Mouse (Mus musculus) megakaryocyte, embryonic 14.5 days (primary cell): ENCODE measurements around the gene Ptges3l. TPM values are rescaled to one million over a fixed set of nuclear protein-coding genes. Genes with fewer than 3 reads are reported as not detected.
"Not testable (repeated sequence)": the region's sequence is repeated elsewhere in the genome, so short reads cannot be mapped to it uniquely, and the experiment has no call there.

Source experiments
- H3K27me3 ChIP-seq: replicated peaks from 2 replicates; pipeline ENCODE3; 2012; ENCODE audit warnings: inconsistent platforms
- H3K36me3 ChIP-seq: replicated peaks from 2 replicates; pipeline ENCODE3; 2012; ENCODE audit warnings: low read length, inconsistent platforms, mixed read lengths
- H3K4me1 ChIP-seq: 2 replicates; pipeline ENCODE4 v1.6.1; 2012; ENCODE audit warnings: inconsistent platforms
- H3K4me3 ChIP-seq: replicated peaks from 2 replicates; pipeline ENCODE3; 2012; ENCODE audit warnings: moderate library complexity, mild to moderate bottlenecking, inconsistent platforms
- H3K9me3 ChIP-seq: 2 replicates; pipeline ENCODE4 v1.6.1; 2012; ENCODE audit warnings: inconsistent platforms
- FLI1 ChIP-seq: IDR thresholded peaks from 2 replicates; pipeline ENCODE4 v1.6.1; 2012; ENCODE audit warnings: low read length, inconsistent platforms, mixed read lengths
- GATA1 ChIP-seq: IDR thresholded peaks from 3 replicates; pipeline ENCODE4 v1.6.1; 2012; ENCODE audit warnings: mixed read lengths, low read length, inconsistent platforms, borderline replicate concordance
- polyA plus RNA-seq: library from polyadenylated mRNA; stranded (reverse); fragments of >175 nt; gene quantifications from 2 replicates; pipeline ENCODE4 v1.2.3, GENCODE M21; 2012; ENCODE audit warnings: low replicate concordance; ENCODE audit not compliant: insufficient read depth

Gene Ptges3l
- polyA plus RNA-seq, 1 experiment = 2.8 TPM

DNA sequence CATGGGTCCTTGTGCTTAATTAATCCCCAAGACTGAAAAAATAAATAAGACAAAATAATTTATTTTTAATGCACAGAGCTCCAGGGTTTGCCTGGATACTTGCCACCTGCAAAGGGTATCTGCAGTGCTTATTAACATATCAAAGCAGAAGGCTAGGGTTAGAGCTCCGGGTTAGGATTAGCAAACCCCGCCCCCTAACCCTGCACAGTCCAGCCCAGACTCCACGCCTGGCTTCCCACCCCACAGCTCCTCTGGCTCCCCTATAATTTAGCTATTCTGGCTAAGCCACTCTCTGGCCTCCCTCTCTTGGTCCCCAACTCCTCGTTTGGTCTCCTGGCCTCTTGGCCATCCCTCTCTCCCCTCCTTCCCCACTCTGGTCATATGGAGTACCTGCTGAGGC is 43.3 kb downstream of the Ptges3l start:
- no peak for TF ChIP-seq FLI1
- no peak for TF ChIP-seq GATA1
- H3K4me1 ChIP-seq = no peaks in the 10 kb centered on the region; the same call in 1 of the 2 replicates
- peaks cover 33% of the 10 kb centered on the region for H3K27me3 ChIP-seq

DNA sequence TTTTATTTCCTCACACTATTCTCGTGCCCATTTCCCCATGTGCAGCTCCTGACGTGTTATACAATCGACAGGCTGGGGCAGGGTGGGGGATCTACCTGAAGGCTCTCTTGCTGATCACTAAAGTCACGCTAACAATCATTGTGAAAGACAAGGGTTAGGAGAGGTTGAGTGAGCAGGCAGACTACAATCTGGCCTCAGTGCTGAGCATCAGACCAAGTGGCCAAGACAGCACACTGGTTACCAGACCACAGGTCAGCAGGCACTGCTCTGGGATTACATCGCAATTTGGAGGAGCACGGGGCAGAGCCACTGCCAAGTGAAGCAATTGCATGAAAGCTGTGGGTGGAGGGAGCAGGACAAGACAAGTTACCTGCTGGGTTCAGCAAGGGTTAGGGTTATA is 46.2 kb downstream of the Ptges3l start:
- TF ChIP-seq GATA1 (no peak), FLI1 (no peak)
- H3K9me3 ChIP-seq = no peaks in the 10 kb centered on the region
- H3K27me3 ChIP-seq = peaks cover 49% of the 10 kb centered on the region
- no peaks in the 10 kb centered on the region for H3K4me1 ChIP-seq
- H3K4me3 ChIP-seq = no peak overlapping the region
- H3K36me3 ChIP-seq = no peaks in the 10 kb centered on the region

More for the DNA sequence above, 43.3 kb downstream of the Ptges3l start:
- H3K9me3 ChIP-seq = no peaks in the 10 kb centered on the region
- no peak overlapping the region for H3K4me3 ChIP-seq
- no peaks in the 10 kb centered on the region for H3K36me3 ChIP-seq

DNA sequence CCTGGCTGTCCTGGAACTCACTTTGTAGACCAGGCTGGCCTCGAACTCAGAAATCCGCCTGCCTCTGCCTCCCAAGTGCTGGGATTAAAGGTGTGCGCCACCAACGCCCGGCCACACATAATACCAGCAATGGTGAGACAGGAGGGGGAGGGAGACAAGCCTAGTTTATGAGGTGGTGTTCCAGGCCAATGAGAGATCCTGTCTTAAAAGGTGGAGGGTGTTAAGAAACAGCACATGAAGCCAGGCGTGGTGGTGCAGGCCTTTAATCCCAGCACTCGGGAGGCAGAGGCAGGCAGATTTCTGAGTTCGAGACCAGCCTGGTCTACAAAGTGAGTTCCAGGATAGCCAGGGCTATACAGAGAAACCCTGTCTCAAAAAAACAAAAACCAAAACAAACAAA is 46.9 kb downstream of the Ptges3l start:
- H3K4me3 ChIP-seq, H3K4me1 ChIP-seq, H3K36me3 ChIP-seq, H3K9me3 ChIP-seq: not testable (repeated sequence)
- H3K27me3 ChIP-seq = peaks cover 50% of the 10 kb centered on the region

DNA sequence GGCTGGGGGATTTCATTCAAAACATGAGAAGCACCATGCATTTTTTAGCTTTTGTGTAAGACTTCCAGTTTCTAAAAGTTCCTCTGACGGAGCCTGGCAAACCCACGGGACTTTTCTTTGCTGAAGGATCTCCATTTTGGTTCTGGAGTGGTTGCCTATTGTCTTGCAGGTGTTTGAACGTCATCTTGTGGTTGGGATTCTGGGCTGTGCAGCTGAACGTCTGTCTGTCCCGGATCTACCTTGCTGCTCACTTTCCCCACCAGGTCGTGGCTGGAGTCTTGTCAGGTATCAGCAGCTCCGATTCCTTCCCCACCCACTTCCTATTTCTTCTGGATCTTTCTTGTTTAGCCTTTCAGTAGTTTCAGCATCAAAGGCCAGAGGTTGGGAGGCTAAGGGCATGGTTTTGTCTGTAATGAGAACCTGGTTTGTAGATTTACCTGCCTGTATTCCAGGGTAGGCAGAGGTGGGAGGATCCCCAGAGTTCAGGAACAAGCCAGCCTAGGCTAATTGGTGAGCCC is 50.7 kb downstream of the Ptges3l start:
- H3K27me3 ChIP-seq = peaks cover 59% of the 10 kb centered on the region
- H3K4me3 ChIP-seq = no peak overlapping the region
- peaks cover 3% of the 10 kb centered on the region; the same call in 1 of the 2 replicates for H3K4me1 ChIP-seq
- no peaks in the 10 kb centered on the region for H3K9me3 ChIP-seq
- no peaks in the 10 kb centered on the region for H3K36me3 ChIP-seq
- TF ChIP-seq FLI1 (no peak), GATA1 (no peak)

DNA sequence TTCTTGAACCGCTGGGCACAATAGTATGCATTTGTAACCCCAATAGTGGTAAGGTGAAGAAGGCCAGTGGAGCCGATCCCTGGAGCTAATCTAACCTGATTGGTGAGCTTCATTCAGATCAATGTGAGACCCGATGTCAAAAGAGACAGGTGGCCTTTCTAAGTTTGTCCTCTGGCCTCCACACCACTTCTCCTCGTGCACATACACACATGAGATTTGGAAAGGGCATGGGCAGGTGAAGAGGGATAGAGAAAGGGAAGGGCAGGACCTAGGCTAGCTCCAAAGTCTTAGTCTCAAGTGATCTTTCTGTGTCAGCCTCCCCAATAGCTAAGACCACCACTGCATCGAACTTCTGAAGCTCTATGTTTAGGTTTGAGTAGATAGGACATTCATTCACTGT is 55.0 kb downstream of the Ptges3l start:
- Histone ChIP-seq H3K4me3 (no peak overlapping the region), H3K4me1 (peaks cover 3% of the 10 kb centered on the region; the same call in 1 of the 2 replicates), H3K9me3 (no peaks in the 10 kb centered on the region), H3K27me3 (peaks cover 47% of the 10 kb centered on the region), H3K36me3 (no peaks in the 10 kb centered on the region)
- no peak for TF ChIP-seq FLI1

Other genes with a start within 250 kb of the Ptges3l start
- 0.13 TPM in 1 of 2 replicates, not detected in the other for gene Ccr10, start 249.9 kb downstream of the Ptges3l start, polyA plus RNA-seq
- 0.65 and 2.0 TPM in 2 replicates for gene Ezh1, start 198.9 kb downstream of the Ptges3l start, polyA plus RNA-seq
- gene Ramp2, start 179.3 kb downstream of the Ptges3l start, polyA plus RNA-seq = 0.32 TPM in 1 of 2 replicates, not detected in the other
- 100 and 168 TPM in 2 replicates for gene Vps25, start 171.6 kb downstream of the Ptges3l start, polyA plus RNA-seq
- gene Wnk4, start 164.8 kb downstream of the Ptges3l start, polyA plus RNA-seq = 37.7 and 87.0 TPM in 2 replicates
- gene Cntd1, start 146.3 kb downstream of the Ptges3l start, polyA plus RNA-seq = not detected in 2 replicates
- gene Coa3, start 146.2 kb downstream of the Ptges3l start, polyA plus RNA-seq = 9.9 and 21.1 TPM in 2 replicates
- 43.7 and 96.0 TPM in 2 replicates for gene Becn1, start 123.0 kb downstream of the Ptges3l start, polyA plus RNA-seq
- gene Psme3, start 109.1 kb downstream of the Ptges3l start, polyA plus RNA-seq = 32.6 and 45.1 TPM in 2 replicates
- gene Aoc2, start 100.3 kb downstream of the Ptges3l start, polyA plus RNA-seq = 2.0 and 2.9 TPM in 2 replicates
- gene Aoc3, start 94.7 kb downstream of the Ptges3l start, polyA plus RNA-seq = not detected in 2 replicates
- gene G6pc, start 57.8 kb downstream of the Ptges3l start, polyA plus RNA-seq = not detected in 2 replicates
- 5.7 and 39.7 TPM in 2 replicates for gene Aarsd1, start 7.7 kb downstream of the Ptges3l start, polyA plus RNA-seq
- not detected in 2 replicates for gene Gm27029, start 537 bp downstream of the Ptges3l start, polyA plus RNA-seq
- 3.1 TPM in 1 of 2 replicates, not detected in the other for gene Rundc1, start 248 bp downstream of the Ptges3l start, polyA plus RNA-seq
- 250 and 697 TPM in 2 replicates for gene Rpl27, start 17.0 kb upstream of the Ptges3l start, polyA plus RNA-seq
- 5.7 and 15.6 TPM in 2 replicates for gene Ifi35, start 23.1 kb upstream of the Ptges3l start, polyA plus RNA-seq
- 2.6 and 2.9 TPM in 2 replicates for gene Rnd2, start 39.7 kb upstream of the Ptges3l start, polyA plus RNA-seq
- gene Vat1, start 40.9 kb upstream of the Ptges3l start, polyA plus RNA-seq = 47.7 and 94.2 TPM in 2 replicates
- gene Brca1, start 126.6 kb upstream of the Ptges3l start, polyA plus RNA-seq = 1.9 TPM in 1 of 2 replicates, not detected in the other
- gene Nbr1, start 126.8 kb upstream of the Ptges3l start, polyA plus RNA-seq = 8.2 and 55.6 TPM in 2 replicates
- gene Tmem106a, start 156.9 kb upstream of the Ptges3l start, polyA plus RNA-seq = 3.4 and 23.5 TPM in 2 replicates
- not detected in 2 replicates for gene Gm11634, start 173.9 kb upstream of the Ptges3l start, polyA plus RNA-seq
- 3.8 TPM in 1 of 2 replicates, not detected in the other for gene Rdm1, start 201.9 kb upstream of the Ptges3l start, polyA plus RNA-seq
- gene Arl4d, start 240.2 kb upstream of the Ptges3l start, polyA plus RNA-seq = 1.2 TPM in 1 of 2 replicates, not detected in the other